Mouse (Mus musculus): ENCODE measurements around the gene Ap5m1. TPM values are rescaled to one million over a fixed set of nuclear protein-coding genes. Genes with fewer than 3 reads are reported as not detected.

Gene Ap5m1
- total RNA-seq, 2 experiments from 2014 or later: 18.2 to 24.3 TPM

GRCm38 (mm10) chr14:49127162-49127779 is 61.4 kb downstream of the Ap5m1 start:
- DNase-seq: no peak

- DNase-seq: no peak
Observed at GRCm38 (mm10) chr14:49128544-49129263, 62.8 kb downstream of the Ap5m1 start.

- DNase-seq: no peak
Observed at GRCm38 (mm10) chr14:49132391-49132790, 66.5 kb downstream of the Ap5m1 start.

- no peak for DNase-seq
Observed at GRCm38 (mm10) chr14:49138171-49138570, 72.3 kb downstream of the Ap5m1 start.

- no peak for DNase-seq
Observed at GRCm38 (mm10) chr14:49140756-49141155, 74.9 kb downstream of the Ap5m1 start.

Other genes starting within 250 kb of the Ap5m1 start
- gene Exoc5, start 556 bp downstream of the Ap5m1 start, total RNA-seq (2021): 10 to 100 TPM; 34.6 to 39.2 TPM
- gene Naa30, start 106.1 kb downstream of the Ap5m1 start, total RNA-seq (2021): 10 to 100 TPM; 32.6 to 39.9 TPM
- gene ccdc198, start 179.4 kb downstream of the Ap5m1 start, total RNA-seq (2021): not detected

Data from adrenal gland, postnatal 36 days (tissue).